Mouse (Mus musculus) myocyte (in vitro differentiated cells): ENCODE measurements around the gene Dmap1. TPM values are rescaled to one million over a fixed set of nuclear protein-coding genes. Genes with fewer than 3 reads are reported as not detected.
A peak's percentile ranks its signal among the peaks of the same experiment; 100 is the strongest.

Experiments
- H3K27me3 ChIP-seq: one replicate; pipeline ENCODE4 v1.6.1; 2011; ENCODE audit not compliant: control insufficient read depth, insufficient read depth, insufficient read length
- H3K36me3 ChIP-seq: one replicate; pipeline ENCODE4 v1.6.1; 2011; ENCODE audit not compliant: control insufficient read depth, insufficient read depth
- H3K4me2 ChIP-seq: one replicate; pipeline ENCODE4 v1.6.1; 2011; ENCODE audit warnings: low read depth, control low read depth
- H3K4me3 ChIP-seq: one replicate; pipeline ENCODE4 v1.5.1; 2011; ENCODE audit warnings: mild to moderate bottlenecking, control low read depth, moderate library complexity
- H3K79me2 ChIP-seq: one replicate; pipeline ENCODE4 v1.6.1; 2011; ENCODE audit not compliant: control insufficient read depth, insufficient read depth
- H3ac ChIP-seq: one replicate; pipeline ENCODE4 v1.6.1; 2011; ENCODE audit not compliant: control insufficient read depth, insufficient read length
- CEBPB ChIP-seq: IDR thresholded peaks from 2 replicates; pipeline ENCODE4 v1.6.1; 2011; ENCODE audit warnings: mild to moderate bottlenecking, moderate library complexity; ENCODE audit not compliant: poor library complexity, insufficient read depth, severe bottlenecking
- E2F4 ChIP-seq: IDR thresholded peaks from one replicate; pipeline ENCODE4 v1.6.1; 2011; ENCODE audit warnings: mild to moderate bottlenecking, control low read depth, moderate library complexity; ENCODE audit not compliant: insufficient read depth
- MAX ChIP-seq: IDR thresholded peaks from one replicate; pipeline ENCODE4 v1.6.1; 2011; ENCODE audit warnings: low read depth, mild to moderate bottlenecking, control low read depth
- MYOD1 ChIP-seq, 3 experiments: IDR thresholded peaks; one replicate each; pipeline ENCODE4 v1.6.1; 2011; ENCODE audit warnings: control low read depth in 2 of 3, low read depth in 2 of 3, mild to moderate bottlenecking in 2 of 3, moderate library complexity in 1 of 3; ENCODE audit not compliant: insufficient read length in 2 of 3, control insufficient read depth in 1 of 3
- MYOG ChIP-seq, 3 experiments: IDR thresholded peaks; one replicate each; pipeline ENCODE4 v1.6.1; 2011; ENCODE audit warnings: control low read depth in 2 of 3, low read depth in 2 of 3, mild to moderate bottlenecking in 2 of 3; ENCODE audit not compliant: insufficient read length in 2 of 3, control insufficient read depth in 1 of 3, insufficient read depth in 1 of 3
- POLR2A ChIP-seq: IDR thresholded peaks from one replicate; pipeline ENCODE4 v1.6.1; 2011; ENCODE audit warnings: low read depth, mild to moderate bottlenecking, control low read depth, moderate library complexity; ENCODE audit not compliant: insufficient read length
- POLR2AphosphoS2 ChIP-seq: IDR thresholded peaks from one replicate; pipeline ENCODE4 v1.6.1; 2011; ENCODE audit warnings: low read depth, control low read depth; ENCODE audit not compliant: insufficient read length
- REST ChIP-seq: IDR thresholded peaks from one replicate; pipeline ENCODE4 v1.6.1; 2011; ENCODE audit warnings: mild to moderate bottlenecking, control low read depth, moderate library complexity; ENCODE audit not compliant: insufficient read depth, insufficient read length
- SRF ChIP-seq: IDR thresholded peaks from one replicate; pipeline ENCODE4 v1.6.1; 2011; ENCODE audit warnings: low read depth; ENCODE audit not compliant: control insufficient read depth, insufficient read length
- TCF12 ChIP-seq: IDR thresholded peaks from one replicate; pipeline ENCODE4 v1.6.1; 2011; ENCODE audit warnings: mild to moderate bottlenecking, control low read depth; ENCODE audit not compliant: poor library complexity, insufficient read depth, severe bottlenecking
- TCF3 ChIP-seq: IDR thresholded peaks from one replicate; pipeline ENCODE4 v1.6.1; 2011; ENCODE audit warnings: low read depth, control low read depth; ENCODE audit not compliant: insufficient read length
- USF1 ChIP-seq: IDR thresholded peaks from one replicate; pipeline ENCODE4 v1.6.1; 2011; ENCODE audit warnings: low read depth, mild to moderate bottlenecking, control low read depth, moderate library complexity
- polyA plus RNA-seq: library from polyadenylated mRNA; unstranded; fragments of >200 nt; fragmentation: generic; extraction: Trizol; gene quantifications from one replicate; pipeline ENCODE4 v1.2.1, GENCODE M21; 2012; ENCODE audit warnings: missing spikeins

Gene Dmap1
- polyA plus RNA-seq, 1 experiment = 28.0 TPM

GRCm38 (mm10) chr4:117708780-117709550 lies 26.9 kb upstream of the Dmap1 start:
- TF ChIP-seq USF1 (no peak), MYOG (IDR thresholded peaks at IDR 0.05; ENCODE audit: control insufficient read depth in 1 of 3, insufficient read depth in 1 of 3, insufficient read length in 2 of 3, low read depth in 2 of 3) (no peak), POLR2A (no peak)
- Histone ChIP-seq H3K36me3 (no peaks in the 10 kb centered on the region), H3K4me2 (no peak overlapping the region), H3K79me2 (no peaks in the 10 kb centered on the region), H3K4me3 (no peak overlapping the region), H3K27me3 (peaks cover 36% of the 10 kb centered on the region), H3ac (no peak overlapping the region)

GRCm38 (mm10) chr4:117705361-117705760 lies 23.3 kb upstream of the Dmap1 start:
- no peaks in the 10 kb centered on the region for H3K36me3 ChIP-seq
- no peaks in the 10 kb centered on the region for H3K79me2 ChIP-seq
- TF ChIP-seq SRF (no peak), REST (no peak)
- H3K4me2 ChIP-seq = no peak overlapping the region
- peaks cover 28% of the 10 kb centered on the region for H3K27me3 ChIP-seq
- no peak overlapping the region for H3ac ChIP-seq
- no peak overlapping the region for H3K4me3 ChIP-seq

GRCm38 (mm10) chr4:117686354-117686753 lies 4.3 kb upstream of the Dmap1 start:
- peaks cover 23% of the 10 kb centered on the region for H3K27me3 ChIP-seq
- no peak overlapping the region for H3K4me3 ChIP-seq
- TF ChIP-seq CEBPB (no peak), TCF12 (no peak), MAX (no peak), USF1 (no peak), SRF (no peak), MYOD1 (IDR thresholded peaks at IDR 0.05; ENCODE audit: control insufficient read depth in 1 of 3, insufficient read length in 2 of 3, low read depth in 2 of 3) (no peak), E2F4 (no peak), POLR2A (no peak)

GRCm38 (mm10) chr4:117683048-117683768 lies 1.1 kb upstream of the Dmap1 start:
- peaks cover 18% of the 10 kb centered on the region for H3K27me3 ChIP-seq
- H3K4me2 ChIP-seq = no peak overlapping the region
- H3K79me2 ChIP-seq = no peaks in the 10 kb centered on the region

More at GRCm38 (mm10) chr4:117686354-117686753, 4.3 kb upstream of the Dmap1 start:
- Histone ChIP-seq H3K4me2 (no peak overlapping the region), H3ac (no peak overlapping the region), H3K79me2 (no peaks in the 10 kb centered on the region), H3K36me3 (no peaks in the 10 kb centered on the region)

GRCm38 (mm10) chr4:117682463-117682862 lies 390 bp upstream of the Dmap1 start:
- H3K27me3 ChIP-seq = peaks cover 14% of the 10 kb centered on the region
- H3K36me3 ChIP-seq = peaks cover 4% of the 10 kb centered on the region
- TF ChIP-seq TCF3 (no peak), POLR2AphosphoS2 (no peak), MYOD1 (IDR thresholded peaks at IDR 0.05; ENCODE audit: control insufficient read depth in 1 of 3, insufficient read length in 2 of 3, low read depth in 2 of 3) (no peak), MYOG (IDR thresholded peaks at IDR 0.05; ENCODE audit: control insufficient read depth in 1 of 3, insufficient read depth in 1 of 3, insufficient read length in 2 of 3, low read depth in 2 of 3) (no peak), USF1 (no peak), E2F4 (no peak), MAX (no peak), REST (no peak), SRF (no peak), TCF12 (no peak), POLR2A (no peak), CEBPB (no peak)
- H3K4me2 ChIP-seq = peak overlapping the region; percentile 94
- peak overlapping the region; percentile 87 for H3K4me3 ChIP-seq
- H3ac ChIP-seq = peak overlapping the region; percentile 52
- H3K79me2 ChIP-seq = no peaks in the 10 kb centered on the region

More at GRCm38 (mm10) chr4:117683048-117683768, 1.1 kb upstream of the Dmap1 start:
- no peak for TF ChIP-seq E2F4
- TF ChIP-seq TCF3 = no peak
- TF ChIP-seq CEBPB = no peak
- no peak for TF ChIP-seq MAX
- TF ChIP-seq POLR2AphosphoS2 = no peak
- no peak for TF ChIP-seq POLR2A
- no peak for TF ChIP-seq USF1
- TF ChIP-seq REST = no peak
- TF ChIP-seq MYOD1 (IDR thresholded peaks at IDR 0.05; ENCODE audit: control insufficient read depth in 1 of 3, insufficient read length in 2 of 3, low read depth in 2 of 3) = no peak
- no peak for TF ChIP-seq TCF12
- TF ChIP-seq SRF = no peak
- TF ChIP-seq MYOG (IDR thresholded peaks at IDR 0.05; ENCODE audit: control insufficient read depth in 1 of 3, insufficient read depth in 1 of 3, insufficient read length in 2 of 3, low read depth in 2 of 3) = no peak
- H3ac ChIP-seq = no peak overlapping the region
- no peaks in the 10 kb centered on the region for H3K36me3 ChIP-seq
- H3K4me3 ChIP-seq = no peak overlapping the region
